Mouse (Mus musculus): ENCODE data around the gene Igf2bp1.

Gene Igf2bp1

DNA sequence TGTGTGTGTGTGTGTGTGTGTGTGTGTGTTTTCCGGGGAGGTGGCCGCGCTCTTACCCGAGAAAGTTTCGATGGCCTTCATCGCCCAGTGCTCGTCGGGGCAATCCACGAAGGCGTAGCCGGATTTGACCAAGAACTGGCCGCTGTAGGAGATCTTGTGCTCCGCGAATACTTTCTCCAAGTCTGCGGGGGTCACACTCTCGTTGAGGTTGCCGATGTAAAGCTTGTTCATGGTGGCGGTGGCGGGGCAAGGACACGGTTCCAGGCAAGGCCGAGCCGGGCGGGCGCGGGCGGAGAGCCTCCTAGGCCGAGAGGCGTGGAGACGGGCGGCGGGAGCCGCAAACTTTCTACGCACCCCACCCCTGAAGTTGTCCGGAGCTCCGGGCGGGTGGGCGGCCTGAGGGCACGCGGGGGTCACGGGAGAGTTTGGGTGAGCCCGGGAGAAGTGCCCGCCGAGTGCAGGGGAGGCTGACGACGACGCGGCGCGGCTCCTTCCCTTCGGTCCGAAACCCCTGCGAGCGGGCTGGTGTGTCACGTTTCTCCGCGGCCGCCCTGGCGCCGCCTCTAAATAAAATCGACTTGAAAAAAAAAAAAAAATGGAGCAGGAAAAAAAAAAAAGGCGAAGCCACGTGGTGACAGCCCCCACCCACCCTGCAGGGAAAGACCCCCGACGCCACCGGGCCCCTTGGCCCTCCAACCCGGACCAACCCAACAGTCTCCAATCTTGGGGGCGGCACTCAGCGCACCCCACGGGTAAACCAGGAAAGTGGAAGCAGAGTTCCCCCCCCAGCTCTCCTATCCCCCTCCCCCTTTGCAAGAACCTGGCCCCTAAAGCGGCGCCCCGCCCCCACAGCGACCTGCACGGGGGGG lies at the start of gene Igf2bp1:
TSS of gene Igf2bp1 (minus strand) at position 538 of the 869 bp plus-strand sequence.
- 1% methylated on average over 71 of the region's 74 CpGs for WGBS

- WGBS: 86% methylated on average over 3 of the region's 3 CpGs
Observed at GRCm38 (mm10) chr11:96050854-96051253, 45.1 kb upstream of the Igf2bp1 start.

DNA sequence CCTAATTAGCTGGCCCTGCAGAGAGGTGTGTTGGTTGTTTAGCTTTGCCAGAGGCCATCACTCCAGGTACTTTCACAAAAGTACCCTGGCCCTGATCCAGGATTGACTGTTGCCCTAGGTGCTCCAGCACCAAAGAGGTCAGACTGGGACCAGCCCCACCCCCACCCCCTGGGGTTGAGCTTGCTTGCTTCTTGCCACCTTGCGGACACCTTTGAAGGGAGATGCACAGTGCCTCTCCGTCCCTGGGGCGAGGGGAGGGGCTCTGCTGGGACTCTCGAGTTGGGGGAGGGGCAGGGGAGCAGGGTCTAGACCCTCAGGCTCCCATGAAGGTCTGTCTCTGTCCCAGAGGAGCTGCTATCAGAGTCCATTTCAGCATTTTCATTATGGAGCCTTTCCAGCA lies 44.2 kb upstream of the Igf2bp1 start:
- WGBS: 85% methylated on average over 4 of the region's 4 CpGs

GRCm38 (mm10) chr11:96047469-96048373 lies 42.0 kb upstream of the Igf2bp1 start:
- 66% methylated on average over 4 of the region's 4 CpGs for WGBS

DNA sequence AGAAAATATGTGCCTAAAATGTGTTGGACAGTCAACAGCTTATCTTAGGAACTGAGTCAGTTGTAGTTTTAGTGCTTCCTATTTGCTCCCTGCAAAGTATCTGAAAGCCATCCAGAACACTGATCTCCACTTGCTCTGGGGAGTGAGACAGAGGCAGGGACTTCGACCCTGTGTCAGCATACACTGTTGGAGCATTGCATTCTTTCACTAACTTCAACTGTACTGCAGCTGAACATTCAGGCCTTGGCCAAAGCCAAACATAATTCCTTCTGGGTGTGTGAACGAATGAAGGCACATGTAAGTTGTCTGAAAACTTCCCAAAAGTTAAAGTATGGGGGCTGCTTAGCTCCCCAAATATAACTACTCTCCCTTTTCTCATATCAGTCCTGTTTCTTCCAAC lies 41.1 kb upstream of the Igf2bp1 start:
- 66% methylated on average over 2 of the region's 2 CpGs for WGBS

DNA sequence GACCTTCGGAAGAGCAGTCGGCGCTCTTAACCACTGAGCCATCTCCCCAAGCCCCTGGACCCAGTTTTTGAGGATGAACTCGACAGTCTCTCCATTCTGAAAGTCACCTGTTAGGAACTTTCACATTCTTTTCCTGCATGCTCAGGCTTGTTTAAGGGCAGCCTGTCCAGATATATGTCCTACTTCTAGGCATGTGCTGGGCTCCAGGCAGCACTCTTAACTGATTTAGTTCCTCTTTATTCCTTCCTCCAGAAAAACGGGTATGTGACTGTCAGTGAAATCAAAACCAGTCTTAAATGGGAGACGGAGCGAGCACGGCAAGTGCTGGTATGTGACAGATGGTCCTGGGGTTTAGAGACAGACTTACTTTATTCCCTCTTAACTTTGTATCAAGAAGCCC lies 40.3 kb upstream of the Igf2bp1 start:
- WGBS: 58% methylated on average over 8 of the region's 8 CpGs

DNA sequence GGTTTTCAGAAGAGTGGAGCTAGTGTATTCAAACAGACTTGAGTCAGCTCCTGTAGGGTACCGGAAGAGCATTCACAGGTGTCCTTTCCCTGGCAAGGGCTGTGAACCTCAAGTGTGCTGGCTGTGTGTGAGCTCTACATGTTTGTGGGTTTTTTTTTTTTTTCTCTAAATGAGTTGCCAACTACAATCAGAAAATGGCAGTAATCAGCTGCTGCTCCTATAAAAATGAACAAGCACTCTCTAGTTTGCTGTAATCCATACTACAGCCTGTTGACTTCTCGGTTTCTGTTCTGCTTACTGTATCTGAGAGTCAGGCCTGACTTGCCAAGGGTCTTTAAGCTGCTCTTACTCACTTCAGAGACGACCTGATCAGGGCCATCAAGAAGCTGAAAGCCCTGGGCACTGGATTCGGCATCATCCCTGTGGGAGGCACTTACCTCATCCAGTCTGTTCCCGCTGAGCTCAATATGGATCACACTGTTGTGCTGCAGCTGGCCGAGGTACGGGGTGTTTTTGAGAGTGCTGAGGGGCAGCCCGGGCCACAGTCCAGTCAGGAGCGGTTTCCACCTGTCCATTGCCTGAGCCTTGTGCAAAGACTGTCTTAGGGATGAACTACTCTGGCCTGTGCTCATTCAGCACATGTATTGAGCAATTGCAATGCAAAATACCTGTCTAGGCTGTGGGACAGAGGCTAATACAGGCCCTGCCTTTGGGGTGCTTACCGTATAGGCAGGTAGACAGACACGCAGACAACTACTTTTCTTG lies 39.2 kb upstream of the Igf2bp1 start:
- WGBS: 71% methylated on average over 11 of the region's 11 CpGs

DNA sequence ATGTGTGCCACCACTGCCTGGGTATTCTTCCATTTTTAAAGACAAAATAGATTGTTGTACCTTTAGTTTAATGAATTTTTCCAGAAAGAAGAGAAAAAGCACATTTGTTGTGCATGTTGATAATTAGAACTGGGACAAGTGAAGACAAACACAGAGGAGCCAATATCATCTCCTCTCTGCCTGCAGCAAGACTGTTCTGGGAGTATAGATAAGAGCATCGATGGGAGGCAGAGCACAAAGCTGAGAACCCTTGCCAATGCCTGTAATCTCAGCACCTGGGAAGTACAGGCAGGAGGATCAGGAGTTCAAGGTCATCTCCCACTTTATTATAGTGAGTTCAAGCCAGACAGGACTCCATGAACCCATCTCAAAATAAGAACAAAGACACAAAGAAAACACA lies 32.8 kb upstream of the Igf2bp1 start:
- 97% methylated on average over 1 of the region's 1 CpGs for WGBS

- WGBS: 95% methylated on average over 5 of the region's 5 CpGs
Observed at GRCm38 (mm10) chr11:96037499-96037898, 31.8 kb upstream of the Igf2bp1 start.

DNA sequence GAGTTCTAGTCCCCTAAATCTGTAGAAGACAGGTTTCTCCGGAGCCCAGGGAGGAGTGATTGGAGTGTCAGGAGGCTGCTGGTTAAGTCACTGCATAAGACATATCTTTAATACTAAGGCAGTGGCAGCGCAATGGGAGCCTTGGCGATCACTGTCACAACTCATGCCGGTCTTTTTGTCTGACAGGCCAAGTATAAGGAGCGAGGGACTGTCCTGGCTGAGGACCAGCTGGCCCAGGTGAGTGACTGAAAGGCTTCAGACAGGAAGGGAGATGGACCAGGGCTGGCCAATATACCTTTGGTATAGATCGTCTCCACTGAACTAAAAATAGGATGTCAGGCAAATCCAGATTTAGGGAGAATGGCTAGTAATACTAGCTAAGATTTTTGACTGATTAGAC lies 29.4 kb upstream of the Igf2bp1 start:
- WGBS: under 1% methylated on average over 6 of the region's 6 CpGs

DNA sequence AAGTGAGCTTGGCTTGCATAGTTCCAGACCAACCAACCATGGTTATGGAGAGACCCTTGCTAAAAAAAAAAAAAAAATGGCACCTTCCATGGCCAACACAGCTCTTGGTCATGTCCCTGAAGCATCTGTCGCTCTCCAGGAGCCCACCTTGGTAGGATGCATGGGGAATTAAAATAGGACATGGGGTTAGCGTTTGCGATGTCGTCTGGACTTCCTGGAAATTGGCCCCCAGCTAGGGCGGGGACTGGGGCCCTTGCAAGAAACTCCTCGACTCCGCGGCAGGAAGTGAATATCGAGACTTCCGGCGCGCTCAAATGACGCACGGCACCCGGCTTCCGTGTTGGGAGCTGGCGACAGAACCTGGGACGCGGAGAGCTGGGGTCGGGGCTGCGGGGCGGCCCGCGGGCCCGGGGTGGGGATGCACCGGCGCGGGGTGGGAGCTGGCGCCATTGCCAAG lies 28.9 kb upstream of the Igf2bp1 start, which contains the start of gene Snf8:
TSS of gene Snf8 (plus strand) at position 290 of the 457 bp plus-strand sequence.
- under 1% methylated on average over 29 of the region's 29 CpGs for WGBS

GRCm38 (mm10) chr11:96034116-96034515 lies 28.4 kb upstream of the Igf2bp1 start:
- 48% methylated on average over 8 of the region's 8 CpGs for WGBS

GRCm38 (mm10) chr11:96033264-96033663 lies 27.5 kb upstream of the Igf2bp1 start:
- 92% methylated on average over 2 of the region's 3 CpGs for WGBS

GRCm38 (mm10) chr11:96031701-96032100 lies 26.0 kb upstream of the Igf2bp1 start:
- WGBS: 80% methylated on average over 2 of the region's 2 CpGs

GRCm38 (mm10) chr11:96030571-96030970 lies 24.8 kb upstream of the Igf2bp1 start:
- WGBS: 90% methylated on average over 3 of the region's 3 CpGs

DNA sequence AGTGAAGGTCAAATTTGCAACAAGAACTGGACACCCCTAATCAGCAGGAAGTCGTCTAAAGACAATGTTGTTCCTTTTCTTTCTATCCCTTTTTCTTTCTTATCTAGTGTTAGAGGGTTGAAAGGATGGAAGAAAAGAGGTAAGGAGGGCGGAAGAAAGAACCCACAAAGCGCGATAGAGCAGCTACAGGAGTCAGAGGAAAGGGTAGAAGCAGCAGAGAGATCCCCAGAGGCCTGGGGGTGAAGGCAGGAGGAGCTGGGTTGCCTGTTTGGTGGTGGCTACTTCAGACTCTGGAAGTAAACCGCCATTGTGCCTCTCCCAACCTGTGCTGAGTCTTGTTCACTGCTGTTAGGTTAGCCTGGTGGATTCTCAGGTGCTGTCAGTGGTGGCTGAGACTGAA lies 22.4 kb upstream of the Igf2bp1 start:
- 68% methylated on average over 5 of the region's 5 CpGs for WGBS

DNA sequence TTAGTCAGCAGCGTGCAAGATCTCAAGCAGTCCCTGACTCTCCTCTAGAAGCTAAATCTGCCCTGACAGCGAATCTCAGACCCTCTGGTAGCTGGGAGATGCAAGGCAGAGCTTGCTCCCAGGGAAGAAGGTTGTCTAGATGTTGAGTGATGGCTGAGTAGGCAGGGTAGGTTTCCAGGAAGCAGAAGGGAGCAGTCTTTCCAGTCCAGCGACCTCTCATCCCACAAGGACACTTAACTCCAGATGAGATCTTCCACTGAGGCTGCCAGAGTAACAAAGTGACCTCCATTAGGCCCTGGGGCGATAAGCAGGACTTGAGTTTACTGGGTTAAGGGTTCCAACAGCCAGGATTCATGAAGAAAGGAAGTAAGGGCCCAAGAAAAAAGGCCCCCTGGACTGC lies 14.9 kb upstream of the Igf2bp1 start:
- 78% methylated on average over 4 of the region's 4 CpGs for WGBS

GRCm38 (mm10) chr11:96017941-96018351 lies 12.2 kb upstream of the Igf2bp1 start:
- 31% methylated on average over 9 of the region's 9 CpGs for WGBS

GRCm38 (mm10) chr11:96015421-96015820 lies 9.7 kb upstream of the Igf2bp1 start:
- 59% methylated on average over 5 of the region's 5 CpGs for WGBS

DNA sequence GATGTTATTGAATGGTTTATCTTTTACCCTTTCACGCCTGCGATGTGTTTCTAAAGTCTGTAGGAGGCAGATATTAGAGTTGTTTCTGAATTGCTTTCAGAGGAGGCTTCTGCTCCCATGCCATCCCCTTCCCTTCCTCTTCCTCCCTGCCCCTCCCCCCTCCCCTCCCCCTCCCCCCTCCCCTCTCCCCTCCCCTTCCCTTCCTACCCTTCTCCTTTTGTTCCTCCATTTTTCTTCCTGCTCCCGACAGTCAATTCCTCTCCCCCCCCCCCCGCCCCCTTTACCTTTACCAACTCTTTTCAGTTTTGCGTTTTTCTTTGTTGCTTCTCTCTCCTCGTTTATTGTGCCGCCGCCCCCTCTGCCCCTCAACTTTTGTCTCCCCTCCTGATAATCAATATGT lies 6.2 kb upstream of the Igf2bp1 start:
- 13% methylated on average over 6 of the region's 8 CpGs for WGBS

- WGBS: 13% methylated on average over 1 of the region's 1 CpGs
Observed at GRCm38 (mm10) chr11:96008827-96009226, 3.1 kb upstream of the Igf2bp1 start.

Measured in cerebral cortex, adult 2 months (tissue).